Mouse (Mus musculus) T-cell, adult 66 days (primary cell): ENCODE data around the gene Rasd1. TPM values are rescaled to one million over a fixed set of nuclear protein-coding genes. Genes with fewer than 3 reads are reported as not detected.

Source experiments
- total RNA-seq, 2 experiments: library from RNA; stranded (reverse); gene quantifications; 3 replicates in 1 of 2; 4 replicates in 1 of 2; pipeline ENCODE4 v1.2.4; 2023

The Rasd1 gene
- 1 to 10 TPM in 1 of 2 experiments, not detected in 1; 1.1 TPM for total RNA-seq

DNA sequence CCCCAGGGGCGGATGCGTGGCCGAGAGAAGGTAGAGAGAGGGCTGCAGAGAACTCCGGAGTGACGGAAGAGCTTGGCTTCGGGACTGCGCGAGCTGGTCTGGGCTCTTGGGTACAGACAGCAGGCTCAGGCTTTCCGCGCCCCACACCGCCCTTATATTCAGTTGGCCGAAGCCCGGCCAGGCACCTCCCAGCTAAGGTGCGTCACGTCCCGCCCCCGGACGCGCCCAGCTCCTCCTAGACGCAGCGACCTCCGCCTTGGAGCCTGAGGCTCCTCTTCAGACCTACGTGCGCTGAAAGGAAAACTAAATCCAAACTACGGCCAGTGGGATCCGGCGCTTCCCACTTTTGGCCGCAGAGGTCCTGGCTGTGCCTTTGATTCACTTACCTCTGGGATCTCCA is at the start of gene Rasd1:
Rasd1 (minus strand) TSS at position 127 of the 400 bp plus-strand sequence.

DNA sequence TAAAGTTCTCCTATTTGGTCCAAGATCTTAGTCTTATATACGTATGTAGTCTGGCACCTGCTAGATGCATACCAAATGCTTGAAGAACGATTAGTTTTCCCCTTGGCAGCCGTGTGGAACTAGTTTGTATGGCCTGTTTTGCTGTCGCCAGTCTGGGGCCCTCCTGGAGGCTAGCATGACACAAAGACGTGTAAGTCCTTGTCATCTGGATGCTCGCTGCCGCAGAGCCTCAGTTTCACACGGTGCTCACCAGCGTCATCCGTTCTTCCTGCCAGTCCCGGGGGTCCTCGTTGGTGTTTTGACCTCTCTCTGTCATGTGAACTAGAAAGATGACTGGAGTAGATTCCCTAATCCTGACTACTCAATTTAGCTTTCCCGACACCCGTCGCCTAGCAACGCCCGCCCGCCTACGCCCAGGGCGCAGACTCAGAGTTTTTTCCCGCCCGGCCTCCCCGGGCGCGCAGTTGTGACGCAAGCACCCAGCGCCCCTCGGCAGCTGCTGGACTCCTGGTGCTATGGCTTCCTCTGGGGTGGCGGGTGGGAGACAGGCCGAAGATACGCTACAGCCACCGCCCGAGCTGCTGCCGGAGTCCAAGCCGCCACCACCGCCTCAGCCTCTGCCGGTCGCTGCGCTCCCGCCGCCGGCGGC is 16.9 kb downstream of the Rasd1 start, which contains the start of gene Med9:
Med9 (plus strand) TSS at position 455 of the 649 bp plus-strand sequence.

Other genes with a start within 250 kb of the Rasd1 start
- gene Pld6, start 177.3 kb downstream of the Rasd1 start, total RNA-seq, result under 1 TPM in 1 of 2 experiments, not detected in 1; 0.44 TPM
- 10 to 100 TPM; 60.0 to 63.2 TPM for gene Flcn, start 154.9 kb downstream of the Rasd1 start, total RNA-seq
- gene Nt5m, start 125.5 kb downstream of the Rasd1 start, total RNA-seq, result 10 to 100 TPM; 12.6 to 15.5 TPM
- gene Cops3, start 125.1 kb downstream of the Rasd1 start, total RNA-seq, result 10 to 100 TPM; 73.8 to 75.5 TPM
- gene Med9, start 16.7 kb downstream of the Rasd1 start, total RNA-seq, result 1 to 10 TPM; 5.9 to 8.3 TPM
- 1 to 10 TPM; 2.3 to 5.7 TPM for gene Pemt, start 81.5 kb upstream of the Rasd1 start, total RNA-seq
- gene Rai1, start 140.1 kb upstream of the Rasd1 start, total RNA-seq, result 100 to 1,000 TPM; 101 to 107 TPM